Mouse (Mus musculus): ENCODE data around the gene Kcnmb1. TPM values are rescaled to one million over a fixed set of nuclear protein-coding genes. Genes with fewer than 3 reads are reported as not detected.

The Kcnmb1 gene
- polyA plus RNA-seq, 1 experiment from 2014 or later: 0.03 TPM

DNA sequence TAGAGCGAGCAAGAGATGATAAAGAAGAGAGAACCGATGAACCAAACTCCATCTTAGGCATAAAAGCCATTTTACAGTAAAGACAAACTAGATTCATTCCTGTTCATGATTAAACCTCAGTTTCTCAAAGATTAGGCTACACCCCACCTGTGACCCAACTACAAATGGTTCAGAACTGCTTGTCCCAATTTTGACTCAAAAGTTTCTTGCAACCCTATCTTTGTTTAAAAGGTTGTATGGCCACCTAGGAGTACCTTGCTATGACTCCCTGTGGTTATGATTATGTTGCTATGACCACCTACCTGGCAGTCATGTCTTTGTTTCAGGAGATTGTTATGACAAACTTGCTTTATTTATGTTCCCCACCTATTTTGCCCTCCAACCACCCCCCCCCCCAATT lies 44.8 kb downstream of the Kcnmb1 start:
- Histone ChIP-seq H3K9ac (no peak overlapping the region), H3K9me3 (replicated peaks) (no peaks in the 10 kb centered on the region), H3K36me3 (no peaks in the 10 kb centered on the region), H3K4me3 (replicated peaks) (no peak overlapping the region), H3K4me2 (peak overlapping the region; percentile 63), H3K4me1 (replicated peaks) (peaks cover 15% of the 10 kb centered on the region), H3K27ac (no peak overlapping the region), H3K27me3 (no peaks in the 10 kb centered on the region)
- ATAC-seq (ENCODE audit: low read depth) (no peak), DNase-seq (no peak)
- WGBS (ENCODE audit: insufficient replicate concordance): 51% methylated on average over 2 of the region's 2 CpGs

DNA sequence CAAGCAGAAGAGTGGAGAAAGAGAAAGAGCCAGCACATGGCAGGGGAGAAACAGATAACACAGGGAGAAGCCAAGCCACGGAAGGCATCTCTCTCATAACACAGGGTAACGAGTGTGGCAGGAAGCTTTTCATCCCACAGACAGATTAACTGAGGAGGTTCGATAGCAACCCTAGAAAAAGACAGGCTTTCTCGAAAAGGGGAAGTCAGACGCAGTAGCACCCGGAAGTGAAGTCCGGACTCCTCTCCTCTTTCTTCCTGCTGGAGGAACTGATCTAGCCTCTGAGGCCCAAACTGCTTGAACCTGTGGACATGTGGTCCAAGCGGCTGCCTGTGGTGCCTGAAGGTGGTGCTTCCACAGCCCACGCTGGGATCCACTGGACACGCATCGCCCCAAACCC lies 45.4 kb downstream of the Kcnmb1 start:
- 13% methylated on average over 11 of the region's 11 CpGs for WGBS (ENCODE audit: insufficient replicate concordance)
- H3K27me3 ChIP-seq: no peaks in the 10 kb centered on the region
- peak overlapping the region; percentile 46 for H3K9ac ChIP-seq
- H3K4me2 ChIP-seq: peak overlapping the region; percentile 63
- peak overlapping the region; percentile 68 for H3K27ac ChIP-seq
- ATAC-seq (ENCODE audit: low read depth) (peak; percentile 52), DNase-seq (peak; percentile 16)
- H3K36me3 ChIP-seq: no peaks in the 10 kb centered on the region
- H3K9me3 ChIP-seq (replicated peaks): no peaks in the 10 kb centered on the region
- peak overlapping the region; percentile 21 for H3K4me3 ChIP-seq (replicated peaks)
- peaks cover 15% of the 10 kb centered on the region for H3K4me1 ChIP-seq (replicated peaks)

DNA sequence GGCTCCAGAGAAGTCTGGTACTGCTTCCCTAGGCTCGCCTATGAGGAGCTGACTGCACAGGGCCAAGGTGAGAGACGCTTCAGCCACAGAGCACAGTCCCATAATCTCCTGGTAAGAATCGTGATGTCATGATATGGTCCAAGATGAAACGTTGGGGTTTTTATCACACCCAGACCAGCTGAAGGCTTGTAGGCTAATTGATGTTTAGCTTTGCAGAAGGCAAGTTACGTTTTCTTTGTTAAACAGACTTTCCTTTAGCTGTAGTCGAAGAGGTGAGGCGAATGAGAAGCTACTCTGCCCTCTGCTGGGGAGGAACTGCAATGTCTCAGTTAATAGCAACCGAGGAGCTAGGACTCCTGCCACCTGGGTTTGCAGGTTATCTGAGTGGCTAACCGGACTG lies 45.9 kb downstream of the Kcnmb1 start:
- H3K4me2 ChIP-seq: peak overlapping the region; percentile 63
- H3K27me3 ChIP-seq: no peaks in the 10 kb centered on the region
- peak overlapping the region; percentile 46 for H3K9ac ChIP-seq
- no peaks in the 10 kb centered on the region for H3K36me3 ChIP-seq
- H3K9me3 ChIP-seq (replicated peaks): no peaks in the 10 kb centered on the region
- WGBS (ENCODE audit: insufficient replicate concordance): 8% methylated on average over 9 of the region's 9 CpGs
- peak overlapping the region; percentile 21 for H3K4me3 ChIP-seq (replicated peaks)
- peak overlapping the region; percentile 68 for H3K27ac ChIP-seq
- DNase-seq (peak; percentile 46), ATAC-seq (ENCODE audit: low read depth) (peak; percentile 63)
- H3K4me1 ChIP-seq (replicated peaks): peaks cover 15% of the 10 kb centered on the region

DNA sequence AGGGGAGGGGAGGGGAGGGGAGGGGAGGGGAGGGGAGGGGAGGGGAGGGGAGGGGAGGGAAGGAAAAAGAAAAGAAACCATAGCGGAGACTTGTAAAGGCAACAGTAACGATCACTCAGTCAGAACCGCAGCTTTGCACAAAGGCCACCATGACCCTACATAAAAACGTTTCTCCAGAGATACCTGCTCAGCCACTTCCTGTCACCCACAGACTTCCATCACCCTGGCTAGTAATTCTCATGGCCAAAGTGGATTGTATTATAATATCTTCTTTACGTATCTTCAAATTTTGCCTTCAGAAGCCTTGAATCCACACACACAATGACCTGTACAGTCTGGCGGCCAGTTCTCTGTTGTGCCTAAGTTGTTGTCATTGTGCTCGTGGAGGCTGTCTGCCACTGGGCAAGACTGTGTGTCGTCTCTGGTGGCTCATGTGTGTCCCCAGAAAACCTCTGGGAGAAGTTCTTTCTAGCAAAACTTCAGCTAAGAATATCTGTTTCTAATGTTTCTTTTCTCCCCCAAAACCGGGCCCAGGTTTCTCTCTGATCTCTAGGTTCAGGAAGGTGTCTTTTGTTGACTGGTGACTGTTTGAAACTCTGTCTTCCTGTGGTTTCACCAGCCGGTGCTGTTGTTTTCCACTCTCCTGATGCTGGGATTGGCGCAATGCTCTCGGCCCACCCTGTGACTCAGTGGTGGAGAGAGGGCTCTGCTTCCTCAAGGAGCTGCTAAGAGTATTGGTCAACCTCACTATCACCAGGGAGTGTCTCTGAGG lies 46.7 kb downstream of the Kcnmb1 start:
- Histone ChIP-seq H3K9me3 (replicated peaks) (no peaks in the 10 kb centered on the region), H3K27ac (peak overlapping the region; percentile 48; the same call in 1 of the 2 replicates), H3K4me2 (no peak overlapping the region), H3K27me3 (no peaks in the 10 kb centered on the region), H3K9ac (no peak overlapping the region), H3K4me1 (replicated peaks) (peaks cover 15% of the 10 kb centered on the region), H3K4me3 (replicated peaks) (no peak overlapping the region), H3K36me3 (no peaks in the 10 kb centered on the region)
- no peak for ATAC-seq (ENCODE audit: low read depth)
- DNase-seq: no peak
- 40% methylated on average over 12 of the region's 12 CpGs for WGBS (ENCODE audit: insufficient replicate concordance)

DNA sequence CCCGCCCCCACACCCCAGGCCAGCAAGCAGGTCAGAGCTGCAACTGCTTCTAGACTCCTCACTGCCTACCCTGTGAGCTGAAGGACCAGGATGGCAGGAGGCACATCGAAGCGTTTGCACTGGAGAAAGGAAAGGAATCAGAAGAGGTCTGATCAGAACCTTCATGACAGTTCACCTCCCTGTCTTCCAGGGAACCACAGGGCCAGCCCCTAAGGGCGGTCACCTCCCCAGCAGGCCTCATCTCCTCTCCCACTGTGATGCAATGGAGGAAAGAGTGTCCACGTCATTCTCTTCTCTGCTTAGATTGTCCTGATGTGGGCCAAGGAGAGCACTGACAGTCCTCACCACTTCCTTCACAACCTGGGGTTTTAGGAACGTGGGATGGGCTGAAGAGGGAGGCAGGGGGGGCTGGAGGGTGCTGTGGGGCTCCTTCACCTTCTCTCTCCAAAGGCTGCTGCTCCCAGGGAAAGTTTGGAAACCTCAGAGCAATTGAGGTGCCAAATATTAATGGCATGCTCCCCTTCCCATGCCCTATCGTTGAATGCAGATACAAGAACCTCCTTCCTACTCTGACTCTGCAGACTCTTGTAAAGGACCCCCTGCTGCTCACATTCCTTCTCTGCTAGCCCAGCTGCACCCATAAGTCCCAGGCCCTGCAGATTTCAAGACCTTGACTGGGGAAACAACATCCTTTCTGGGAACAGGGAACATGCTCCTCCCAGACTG lies 47.5 kb downstream of the Kcnmb1 start:
- H3K4me1 ChIP-seq (replicated peaks): peaks cover 15% of the 10 kb centered on the region
- peak overlapping the region; percentile 48 for H3K27ac ChIP-seq
- H3K4me2 ChIP-seq: no peak overlapping the region
- no peaks in the 10 kb centered on the region for H3K9me3 ChIP-seq (replicated peaks)
- 40% methylated on average over 7 of the region's 7 CpGs for WGBS (ENCODE audit: insufficient replicate concordance)
- peak; percentile 8; the same call in 1 of the 2 replicates for ATAC-seq (ENCODE audit: low read depth)
- H3K36me3 ChIP-seq: no peaks in the 10 kb centered on the region
- H3K27me3 ChIP-seq: no peaks in the 10 kb centered on the region
- no peak overlapping the region for H3K9ac ChIP-seq
- no peak for DNase-seq
- no peak overlapping the region for H3K4me3 ChIP-seq (replicated peaks)

DNA sequence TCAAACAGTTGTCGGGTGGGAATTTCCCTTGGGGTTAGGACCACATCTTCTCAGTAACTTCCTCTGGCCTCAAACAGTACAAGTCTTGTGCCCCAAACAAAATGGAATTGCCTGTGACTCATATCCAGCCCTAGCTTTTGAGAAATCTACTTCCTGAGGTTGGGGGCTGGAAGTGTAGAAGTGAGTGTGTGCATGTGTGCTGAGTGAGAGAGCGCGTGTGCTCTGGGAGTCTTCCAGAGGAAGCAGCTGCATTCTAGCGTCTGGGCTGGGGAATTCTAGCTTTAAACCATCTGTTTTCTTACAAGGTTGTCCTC lies 48.0 kb downstream of the Kcnmb1 start:
- DNase-seq (no peak), ATAC-seq (ENCODE audit: low read depth) (0 out of 2 replicates have a peak, but pooled peaks have one; percentile 14)
- WGBS (ENCODE audit: insufficient replicate concordance): 35% methylated on average over 4 of the region's 4 CpGs
- no peak overlapping the region for H3K4me2 ChIP-seq
- H3K4me3 ChIP-seq (replicated peaks): no peak overlapping the region
- no peaks in the 10 kb centered on the region for H3K27me3 ChIP-seq
- no peak overlapping the region for H3K9ac ChIP-seq
- no peaks in the 10 kb centered on the region for H3K36me3 ChIP-seq
- peak overlapping the region; percentile 48 for H3K27ac ChIP-seq
- H3K4me1 ChIP-seq (replicated peaks): peaks cover 15% of the 10 kb centered on the region
- H3K9me3 ChIP-seq (replicated peaks): no peaks in the 10 kb centered on the region

DNA sequence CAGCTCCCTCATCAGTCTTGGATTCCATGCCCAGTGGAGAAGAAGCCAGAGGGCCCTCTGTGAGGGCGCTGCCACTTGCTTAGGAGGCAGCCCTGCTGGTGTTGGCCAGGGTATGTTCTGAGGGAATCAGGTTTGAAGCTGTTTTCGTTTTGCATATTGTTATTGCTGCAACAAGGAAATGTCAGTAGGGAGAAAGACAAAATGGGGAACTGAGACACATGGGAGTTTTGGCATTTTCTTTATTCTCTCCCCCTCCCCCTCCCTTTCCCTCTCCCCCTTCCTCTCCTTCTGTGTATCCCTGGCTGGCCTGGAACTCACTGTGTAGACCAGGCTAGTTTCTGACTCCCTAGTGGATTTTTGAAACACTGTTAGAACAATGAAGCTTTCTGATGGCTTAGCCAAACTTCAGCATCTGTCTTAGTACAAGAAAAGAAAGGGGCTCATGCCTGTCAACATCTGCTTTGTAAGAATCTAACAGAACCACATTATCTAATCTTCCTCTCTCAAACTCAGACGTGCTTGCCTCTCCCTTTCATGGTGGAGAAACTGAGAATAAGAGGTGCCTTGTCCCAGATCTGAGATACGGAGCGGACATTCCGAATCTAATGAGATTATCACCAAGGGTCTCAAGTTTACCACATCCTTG lies 49.3 kb downstream of the Kcnmb1 start:
- peaks cover 15% of the 10 kb centered on the region for H3K4me1 ChIP-seq (replicated peaks)
- H3K27ac ChIP-seq: peak overlapping the region; percentile 8; the same call in 1 of the 2 replicates
- H3K36me3 ChIP-seq: no peaks in the 10 kb centered on the region
- no peak overlapping the region for H3K4me3 ChIP-seq (replicated peaks)
- DNase-seq (no peak), ATAC-seq (ENCODE audit: low read depth) (no peak)
- H3K27me3 ChIP-seq: no peaks in the 10 kb centered on the region
- no peaks in the 10 kb centered on the region for H3K9me3 ChIP-seq (replicated peaks)
- no peak overlapping the region for H3K9ac ChIP-seq
- H3K4me2 ChIP-seq: no peak overlapping the region
- WGBS (ENCODE audit: insufficient replicate concordance): 45% methylated on average over 6 of the region's 6 CpGs

Other genes with a start within 250 kb of the Kcnmb1 start
- 0.35 and 0.39 TPM in 2 replicates for gene Kcnip1, start 30.1 kb downstream of the Kcnmb1 start, polyA plus RNA-seq (2015; fragmentation: Nextera tagmentation; extraction: Ambion mirVana)
- gene Lcp2, start 83.9 kb downstream of the Kcnmb1 start, polyA plus RNA-seq (2015; fragmentation: Nextera tagmentation; extraction: Ambion mirVana): 7.5 and 8.8 TPM in 2 replicates
- gene 4930469K13Rik, start 135.5 kb downstream of the Kcnmb1 start, polyA plus RNA-seq (2015; fragmentation: Nextera tagmentation; extraction: Ambion mirVana): not detected in 2 replicates
- gene Foxi1, start 245.1 kb downstream of the Kcnmb1 start, polyA plus RNA-seq (2015; fragmentation: Nextera tagmentation; extraction: Ambion mirVana): not detected in 2 replicates

Measured in liver, embryonic 13.5 days (tissue).